Mouse (Mus musculus): ENCODE measurements around the gene Ifi207. TPM values are rescaled to one million over a fixed set of nuclear protein-coding genes. Genes with fewer than 3 reads are reported as not detected.
"Not testable (repeated sequence)": the region's sequence is repeated elsewhere in the genome, so short reads cannot be mapped to it uniquely, and the experiment has no call there.

The Ifi207 gene
- 1 to 10 TPM in 1 of 2 experiments, under 1 TPM in 1; 0.68 to 1.1 TPM for total RNA-seq (2021)

DNA sequence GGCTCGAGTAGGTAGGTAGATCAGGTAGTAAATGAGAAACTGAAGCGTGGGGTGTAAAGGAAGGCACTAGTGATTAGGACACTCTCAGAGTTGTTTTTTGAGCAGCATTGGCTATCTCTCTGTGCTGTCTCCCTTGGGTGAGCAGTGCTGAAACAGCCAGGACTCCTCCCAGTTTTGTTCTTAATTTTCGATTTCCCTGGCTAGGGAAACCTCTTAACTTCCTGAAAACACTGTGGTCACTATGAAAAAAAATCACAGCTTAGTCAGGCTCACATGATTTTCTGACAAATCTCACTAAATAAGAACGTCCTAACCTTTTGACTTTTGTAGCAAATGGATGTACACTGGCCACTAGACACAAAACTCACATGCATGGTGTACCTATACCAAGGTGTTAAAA, at the start of gene Ifi207:
TSS of gene Ifi207 (minus strand) at position 92 of the 400 bp plus-strand sequence.
- no peak for DNase-seq

DNA sequence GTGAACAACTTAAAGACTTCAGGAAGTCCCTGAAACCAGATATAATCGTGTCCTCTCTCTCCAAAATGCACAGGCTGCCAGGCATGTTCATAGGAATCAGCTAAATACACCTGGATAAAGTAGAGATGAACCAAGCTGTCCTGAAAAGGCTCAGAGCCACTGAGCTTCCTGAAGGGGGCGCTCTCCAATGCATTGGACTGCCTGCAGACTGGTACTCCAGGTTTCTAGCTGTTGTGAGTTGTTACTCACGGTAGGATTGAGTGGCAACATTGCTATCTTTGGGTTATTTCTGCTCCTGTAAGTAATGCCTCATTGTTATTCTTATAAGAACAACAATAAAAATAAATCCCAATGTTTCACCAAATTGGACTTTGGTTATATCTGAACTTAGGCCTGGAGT, 31.9 kb upstream of the Ifi207 start:
- DNase-seq: not testable (repeated sequence)

DNA sequence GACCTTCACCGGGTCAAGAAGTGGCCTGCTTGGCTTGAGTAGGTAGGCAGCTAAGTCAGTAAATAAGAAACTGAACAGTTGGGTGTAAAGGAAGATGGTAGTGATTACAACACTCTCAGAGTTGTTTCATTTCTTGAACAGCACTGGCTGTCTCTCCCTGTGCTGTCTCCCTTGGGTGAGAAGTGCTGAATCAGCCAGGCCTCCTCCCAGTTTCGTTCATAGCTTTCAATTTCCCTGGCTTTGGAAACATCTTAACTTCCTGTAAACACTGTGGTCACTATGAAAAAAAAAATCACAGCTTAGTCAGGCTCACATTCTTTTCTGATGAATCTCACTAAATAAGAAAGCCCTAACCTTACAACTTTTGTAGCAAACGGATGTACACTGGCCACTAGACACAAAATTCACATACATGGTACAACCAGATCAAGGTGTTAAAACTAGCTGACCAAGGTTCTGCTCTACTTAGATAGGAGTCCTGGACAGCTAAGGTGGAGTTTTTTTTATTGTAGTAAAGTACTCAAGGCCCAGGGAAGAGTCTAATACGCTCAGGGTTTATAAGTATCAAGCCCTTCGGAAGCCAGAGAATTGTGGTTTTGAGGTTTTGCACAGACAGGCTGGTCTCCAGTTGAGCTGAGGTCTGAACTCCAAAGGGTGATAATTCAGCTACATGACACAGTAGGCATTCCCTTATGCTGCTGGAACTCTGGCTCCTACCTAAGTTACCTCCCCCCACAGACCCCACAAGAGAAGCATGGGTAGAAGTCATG, 25.5 kb upstream of the Ifi207 start, which contains the start of gene Ifi204:
TSS of gene Ifi204 (minus strand) at position 96 of the 770 bp plus-strand sequence.
- peak; percentile 15 for DNase-seq

DNA sequence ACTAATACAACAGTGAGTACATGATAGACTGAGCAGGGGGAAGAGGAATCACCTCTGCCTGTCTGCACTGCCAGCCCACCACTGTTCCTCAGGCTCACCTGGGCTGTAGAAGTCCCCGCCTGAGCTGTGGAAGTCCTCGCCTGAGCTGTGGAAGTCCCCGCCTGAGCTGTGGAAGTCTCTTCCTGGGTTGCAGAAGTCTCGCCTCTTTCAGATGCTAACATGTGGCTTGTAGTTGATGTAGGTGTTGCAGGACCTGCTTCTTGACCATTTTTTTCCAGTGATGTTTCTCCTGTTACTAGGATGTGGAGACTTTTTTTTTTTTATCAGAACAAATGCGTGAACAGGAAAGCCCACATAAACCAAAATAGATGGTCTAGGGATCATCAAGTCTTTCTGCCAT, 18.5 kb upstream of the Ifi207 start:
- not testable (repeated sequence) for DNase-seq

DNA sequence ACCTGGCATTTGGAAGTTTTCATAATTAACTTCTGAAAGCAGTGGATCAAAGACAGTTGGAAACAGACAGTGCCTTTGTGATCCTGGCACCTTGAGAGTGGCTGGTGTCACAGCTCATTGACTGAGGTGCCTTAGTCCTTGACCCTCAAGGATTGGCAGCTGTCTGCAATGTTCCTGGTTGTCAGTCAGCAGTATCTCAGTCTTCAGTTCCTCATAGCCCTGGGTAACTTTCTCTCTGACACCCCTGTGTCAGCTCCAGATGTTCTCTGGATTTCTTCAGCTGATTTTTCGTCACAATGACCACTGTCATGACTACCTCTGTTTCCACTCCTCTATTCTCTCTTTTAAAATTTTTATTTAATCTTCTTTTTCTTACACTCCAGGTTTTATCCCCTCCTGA, 715 bp upstream of the Ifi207 start:
- no peak for DNase-seq

DNA sequence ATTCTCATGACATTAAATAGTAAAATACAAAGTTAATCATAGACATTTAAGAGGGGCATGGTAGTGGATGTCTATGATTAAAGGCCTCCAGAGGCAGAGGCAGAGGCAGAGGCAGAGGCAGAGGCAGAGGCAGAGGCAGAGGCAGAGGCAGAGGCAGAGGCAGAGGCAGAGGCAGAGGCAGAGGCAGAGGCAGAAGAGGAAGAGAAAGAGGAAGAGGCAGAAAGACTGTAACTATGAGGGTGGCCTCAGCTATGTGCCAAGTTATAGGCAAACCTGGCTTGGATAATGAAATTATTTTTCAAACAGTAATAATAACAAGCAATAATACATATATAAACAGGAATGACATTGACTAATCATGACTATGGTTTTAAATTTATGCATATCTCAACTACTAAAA, 1.0 kb downstream of the Ifi207 start:
- no peak for DNase-seq

DNA sequence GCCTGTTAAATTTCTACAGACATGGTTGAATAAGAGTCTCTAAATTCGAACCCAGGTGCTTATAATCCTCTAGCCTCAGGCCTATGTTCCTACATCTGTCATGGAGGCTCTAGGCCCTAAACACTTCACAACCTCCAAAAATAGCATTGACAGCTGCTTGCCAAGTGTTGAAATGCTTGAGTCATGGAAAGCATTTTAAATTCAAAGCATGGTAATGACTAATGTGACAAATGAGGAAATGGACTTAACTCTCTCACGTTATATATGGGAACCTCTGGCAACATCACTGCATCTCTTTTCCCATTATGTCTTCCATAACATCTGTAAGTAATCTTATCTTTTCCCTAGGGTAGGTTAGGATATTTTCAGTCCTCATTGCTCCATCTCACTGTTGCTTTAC, 4.6 kb downstream of the Ifi207 start:
- no peak for DNase-seq

DNA sequence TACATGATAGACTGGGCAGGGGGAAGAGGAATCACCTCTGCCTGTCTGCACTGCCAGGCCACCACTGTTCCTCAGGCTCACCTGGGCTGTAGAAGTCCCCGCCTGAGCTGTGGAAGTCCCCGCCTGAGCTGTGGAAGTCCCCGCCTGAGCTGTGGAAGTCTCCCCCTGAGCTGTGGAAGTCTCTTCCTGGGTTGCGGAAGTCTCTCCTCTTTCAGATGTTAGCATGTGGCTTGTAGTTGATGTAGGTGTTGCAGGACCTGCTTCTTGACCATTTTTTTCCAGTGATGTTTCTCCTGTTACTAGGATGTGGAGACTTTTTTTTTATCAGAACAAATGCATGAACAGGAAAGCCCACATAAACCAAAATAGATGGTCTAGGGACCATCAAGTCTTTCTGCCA, 6.5 kb downstream of the Ifi207 start:
- not testable (repeated sequence) for DNase-seq

DNA sequence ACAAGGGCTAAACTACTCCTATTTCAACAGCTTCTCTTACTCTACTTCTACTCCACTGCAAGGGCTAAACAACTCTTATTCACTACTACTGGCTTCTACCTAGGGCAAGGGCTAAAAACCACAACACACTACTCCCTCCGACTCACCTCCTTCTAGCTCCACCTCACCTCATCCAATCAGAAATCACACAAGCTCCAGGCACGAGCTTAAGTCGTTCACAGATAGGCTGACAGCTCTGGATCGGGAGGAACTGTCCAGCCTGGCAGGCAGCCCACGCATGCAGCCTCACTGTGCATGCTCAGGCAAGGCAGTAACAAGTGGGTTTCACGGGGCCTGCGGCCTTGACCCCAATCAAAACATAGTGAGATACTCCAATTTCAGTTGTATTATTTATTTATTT, 8.3 kb downstream of the Ifi207 start:
- DNase-seq: peak; percentile 40

DNA sequence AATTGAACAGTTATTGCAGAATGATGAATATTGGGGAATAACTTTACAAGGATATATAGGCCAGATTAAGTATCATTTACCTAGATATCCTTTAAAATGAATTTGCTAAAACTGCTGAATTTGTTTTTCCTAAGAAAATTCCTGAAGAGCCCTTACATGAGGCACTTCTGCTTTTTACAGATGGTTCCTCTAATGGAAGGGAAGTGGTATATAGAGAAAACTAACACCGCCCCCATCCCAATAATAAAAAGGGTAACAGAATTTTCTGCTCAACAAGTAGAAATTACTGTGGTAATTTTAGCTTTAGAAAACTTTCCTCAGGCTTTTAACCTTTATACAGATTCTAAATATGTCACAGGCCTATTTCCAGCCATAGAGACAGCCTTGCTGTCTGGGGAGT, 47.3 kb downstream of the Ifi207 start:
- no peak for DNase-seq

DNA sequence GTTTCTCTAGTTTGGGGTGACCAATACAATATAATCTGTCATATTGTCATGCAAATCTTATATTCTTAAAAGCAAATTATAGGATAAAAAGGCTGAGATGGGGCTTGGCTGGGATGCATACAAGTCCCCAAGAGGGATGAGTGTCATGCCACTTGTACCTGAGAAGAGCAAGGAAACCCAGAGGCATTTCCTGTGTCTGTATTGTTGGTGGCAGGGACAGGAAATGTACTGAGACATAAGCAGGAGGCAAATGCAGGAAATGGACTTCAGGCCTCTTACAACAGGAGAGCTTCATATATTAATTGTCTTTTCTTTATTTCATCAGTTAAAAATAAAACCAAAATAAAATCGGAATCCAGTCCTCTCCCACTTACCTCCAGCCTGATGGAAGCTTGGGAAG, 62.9 kb downstream of the Ifi207 start:
- not testable (repeated sequence) for DNase-seq

DNA sequence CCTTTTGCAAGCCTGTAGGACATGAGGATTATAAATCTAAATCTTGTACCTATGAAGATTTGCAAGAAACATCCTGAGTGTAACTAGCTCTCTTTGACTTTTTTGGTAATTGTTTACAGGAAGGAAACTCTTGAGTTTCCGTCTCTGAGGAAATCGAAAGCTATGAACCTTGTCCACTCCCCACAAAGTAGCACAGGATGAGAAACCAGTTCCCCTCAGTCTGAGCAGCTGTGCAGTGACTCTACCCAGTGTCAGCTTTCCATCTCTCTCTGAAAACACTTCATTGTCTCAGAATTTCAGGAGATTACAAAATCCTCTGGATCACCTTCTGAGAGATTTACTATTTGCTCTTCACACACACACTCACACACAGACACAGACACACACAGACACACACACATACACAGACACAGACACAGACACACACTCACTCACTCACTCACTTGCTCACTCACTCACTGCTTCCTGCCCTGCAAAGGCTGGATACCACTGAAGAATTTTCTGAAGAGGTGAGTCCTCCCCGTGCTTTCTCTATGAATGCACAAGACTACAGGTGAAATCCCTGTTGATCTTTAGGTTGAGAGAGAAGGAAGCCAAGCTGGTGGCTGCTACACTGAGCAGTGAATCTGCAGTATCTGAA, 68.0 kb downstream of the Ifi207 start, which contains the start of gene Ifi208:
TSS of gene Ifi208 (plus strand) at position 218 of the 640 bp plus-strand sequence.
- not testable (repeated sequence) for DNase-seq

Other genes with a start within 250 kb of the Ifi207 start
- gene Ifi214, start 205.8 kb downstream of the Ifi207 start, total RNA-seq (2021): not detected
- not detected for gene Ifi213, start 142.5 kb downstream of the Ifi207 start, total RNA-seq (2021)
- gene Ifi209, start 110.8 kb downstream of the Ifi207 start, total RNA-seq (2021): under 1 TPM; 0.20 to 0.33 TPM
- under 1 TPM; 0.10 to 0.14 TPM for gene Ifi208, start 68.1 kb downstream of the Ifi207 start, total RNA-seq (2021)
- 1 to 10 TPM in 1 of 2 experiments, under 1 TPM in 1; 0.92 to 1.1 TPM for gene Ifi204, start 25.2 kb upstream of the Ifi207 start, total RNA-seq (2021)
- under 1 TPM; 0.24 to 0.36 TPM for gene Ifi211, start 171.3 kb upstream of the Ifi207 start, total RNA-seq (2021)
- gene Mndal, start 200.7 kb upstream of the Ifi207 start, total RNA-seq (2021): 1 to 10 TPM; 5.5 to 5.8 TPM
- gene Ifi203, start 200.9 kb upstream of the Ifi207 start, total RNA-seq (2021): 1 to 10 TPM; 4.7 to 5.7 TPM
- gene Ifi202b, start 241.0 kb upstream of the Ifi207 start, total RNA-seq (2021): not detected

All from heart, postnatal 4 days (tissue).